Mouse (Mus musculus) intestine, embryonic 16.5 days (tissue): ENCODE results near the gene Shprh. TPM values are rescaled to one million over a fixed set of nuclear protein-coding genes. Genes with fewer than 3 reads are reported as not detected.

Source experiments
- polyA plus RNA-seq: library from polyadenylated mRNA; unstranded; fragments of >200 nt; fragmentation: Nextera tagmentation; extraction: Ambion mirVana; gene quantifications from 2 replicates; pipeline ENCODE4 v1.2.1, GENCODE M21; 2015

Shprh gene
- polyA plus RNA-seq, 1 experiment from 2014 or later = 9.6 TPM

Other genes starting within 250 kb of the Shprh start
- gene Grm1, start 67.1 kb upstream of the Shprh start, polyA plus RNA-seq = 0.09 TPM in 1 of 2 replicates, not detected in the other
- 20.2 and 21.2 TPM in 2 replicates for gene Fbxo30, start 131.9 kb downstream of the Shprh start, polyA plus RNA-seq
- gene Epm2a, start 194.0 kb downstream of the Shprh start, polyA plus RNA-seq = 0.10 and 0.20 TPM in 2 replicates